Mouse (Mus musculus): ENCODE measurements around the gene Mdm4. TPM values are rescaled to one million over a fixed set of nuclear protein-coding genes. Genes with fewer than 3 reads are reported as not detected.
"Not testable (repeated sequence)": the region's sequence is repeated elsewhere in the genome, so short reads cannot be mapped to it uniquely, and the experiment has no call there.

Gene Mdm4
- polyA plus RNA-seq, 1 experiment, result 7.3 TPM

GRCm38 (mm10) chr1:133054326-133054725 lies 24.0 kb upstream of the Mdm4 start:
- Histone ChIP-seq H3K4me1 (peaks cover 81% of the 10 kb centered on the region), H3K4me3 (replicated peaks) (no peak overlapping the region), H3K36me3 (replicated peaks; ENCODE audit: low read length) (peaks cover 5% of the 10 kb centered on the region), H3K9me3 (no peaks in the 10 kb centered on the region), H3K27me3 (replicated peaks) (peaks cover 26% of the 10 kb centered on the region)
- TF ChIP-seq FLI1 (IDR thresholded peaks at IDR 0.05; ENCODE audit: low read length) (no peak), GATA1 (IDR thresholded peaks at IDR 0.05; ENCODE audit: borderline replicate concordance, low read length) (no peak)

- no peak for TF ChIP-seq FLI1 (IDR thresholded peaks at IDR 0.05; ENCODE audit: low read length)
- TF ChIP-seq GATA1 (IDR thresholded peaks at IDR 0.05; ENCODE audit: borderline replicate concordance, low read length), result no peak
- Histone ChIP-seq H3K27me3 (replicated peaks) (peaks cover 35% of the 10 kb centered on the region), H3K4me3 (replicated peaks) (no peak overlapping the region), H3K4me1 (peaks cover 81% of the 10 kb centered on the region), H3K36me3 (replicated peaks; ENCODE audit: low read length) (peaks cover 5% of the 10 kb centered on the region), H3K9me3 (no peaks in the 10 kb centered on the region)
Observed at GRCm38 (mm10) chr1:133053034-133053433, 22.7 kb upstream of the Mdm4 start.

- Histone ChIP-seq H3K27me3 (replicated peaks) (peaks cover 39% of the 10 kb centered on the region), H3K9me3 (no peaks in the 10 kb centered on the region), H3K4me3 (replicated peaks) (no peak overlapping the region), H3K36me3 (replicated peaks; ENCODE audit: low read length) (no peaks in the 10 kb centered on the region), H3K4me1 (peaks cover 81% of the 10 kb centered on the region)
- no peak for TF ChIP-seq GATA1 (IDR thresholded peaks at IDR 0.05; ENCODE audit: borderline replicate concordance, low read length)
- TF ChIP-seq FLI1 (IDR thresholded peaks at IDR 0.05; ENCODE audit: low read length), result no peak
Observed at GRCm38 (mm10) chr1:133051829-133052228, 21.5 kb upstream of the Mdm4 start.

GRCm38 (mm10) chr1:133050001-133050431 lies 19.7 kb upstream of the Mdm4 start:
- Histone ChIP-seq H3K36me3 (replicated peaks; ENCODE audit: low read length) (no peaks in the 10 kb centered on the region), H3K27me3 (replicated peaks) (peaks cover 46% of the 10 kb centered on the region), H3K9me3 (no peaks in the 10 kb centered on the region), H3K4me3 (replicated peaks) (no peak overlapping the region), H3K4me1 (peaks cover 83% of the 10 kb centered on the region)
- no peak for TF ChIP-seq FLI1 (IDR thresholded peaks at IDR 0.05; ENCODE audit: low read length)
- TF ChIP-seq GATA1 (IDR thresholded peaks at IDR 0.05; ENCODE audit: borderline replicate concordance, low read length), result no peak

GRCm38 (mm10) chr1:133048690-133049089 lies 18.3 kb upstream of the Mdm4 start:
- peaks cover 72% of the 10 kb centered on the region for H3K4me1 ChIP-seq
- TF ChIP-seq FLI1 (IDR thresholded peaks at IDR 0.05; ENCODE audit: low read length) (no peak), GATA1 (IDR thresholded peaks at IDR 0.05; ENCODE audit: borderline replicate concordance, low read length) (no peak)
- H3K36me3 ChIP-seq (replicated peaks; ENCODE audit: low read length), result no peaks in the 10 kb centered on the region
- no peaks in the 10 kb centered on the region for H3K9me3 ChIP-seq
- H3K27me3 ChIP-seq (replicated peaks), result peaks cover 54% of the 10 kb centered on the region
- H3K4me3 ChIP-seq (replicated peaks), result no peak overlapping the region

DNA sequence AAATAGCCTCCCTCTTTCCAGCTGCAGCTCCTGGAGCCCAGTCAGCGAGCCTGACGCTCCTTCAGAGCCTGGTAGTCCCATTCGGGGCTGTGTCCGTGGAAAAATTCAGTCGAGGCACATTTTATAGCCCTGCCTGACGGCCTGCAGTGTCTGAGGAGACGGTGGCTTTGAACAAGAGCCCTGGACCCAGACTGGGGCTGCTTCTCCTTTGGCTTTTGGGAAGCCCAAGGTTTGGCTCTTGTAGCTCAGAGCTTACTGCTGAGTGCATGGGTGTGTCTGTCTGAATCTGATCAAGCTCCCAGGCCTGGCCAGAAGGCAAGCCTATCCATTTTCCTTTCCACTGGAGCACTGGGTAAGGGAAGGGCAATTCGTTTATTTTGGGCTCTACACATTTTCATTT lies 17.2 kb upstream of the Mdm4 start:
- Histone ChIP-seq H3K4me1 (peaks cover 62% of the 10 kb centered on the region), H3K27me3 (replicated peaks) (peaks cover 56% of the 10 kb centered on the region), H3K9me3 (no peaks in the 10 kb centered on the region), H3K4me3 (replicated peaks) (no peak overlapping the region), H3K36me3 (replicated peaks; ENCODE audit: low read length) (no peaks in the 10 kb centered on the region)
- TF ChIP-seq FLI1 (IDR thresholded peaks at IDR 0.05; ENCODE audit: low read length) (no peak), GATA1 (IDR thresholded peaks at IDR 0.05; ENCODE audit: borderline replicate concordance, low read length) (no peak)

GRCm38 (mm10) chr1:133046441-133046931 lies 16.1 kb upstream of the Mdm4 start:
- TF ChIP-seq GATA1 (IDR thresholded peaks at IDR 0.05; ENCODE audit: borderline replicate concordance, low read length) (no peak), FLI1 (IDR thresholded peaks at IDR 0.05; ENCODE audit: low read length) (no peak)
- Histone ChIP-seq H3K27me3 (replicated peaks) (peaks cover 60% of the 10 kb centered on the region), H3K9me3 (no peaks in the 10 kb centered on the region), H3K4me3 (replicated peaks) (peak overlapping the region; percentile 95), H3K4me1 (peaks cover 55% of the 10 kb centered on the region), H3K36me3 (replicated peaks; ENCODE audit: low read length) (no peaks in the 10 kb centered on the region)

GRCm38 (mm10) chr1:133045861-133046440 lies 15.6 kb upstream of the Mdm4 start:
- TF ChIP-seq GATA1 (IDR thresholded peaks at IDR 0.05; ENCODE audit: borderline replicate concordance, low read length) (no peak), FLI1 (IDR thresholded peaks at IDR 0.05; ENCODE audit: low read length) (no peak)
- H3K36me3 ChIP-seq (replicated peaks; ENCODE audit: low read length), result no peaks in the 10 kb centered on the region
- H3K9me3 ChIP-seq, result no peaks in the 10 kb centered on the region
- peak overlapping the region; percentile 95 for H3K4me3 ChIP-seq (replicated peaks)
- peaks cover 62% of the 10 kb centered on the region for H3K27me3 ChIP-seq (replicated peaks)
- H3K4me1 ChIP-seq, result peaks cover 53% of the 10 kb centered on the region

GRCm38 (mm10) chr1:133045011-133045860 lies 14.9 kb upstream of the Mdm4 start, which contains the start of gene Pik3c2b:
Gene Pik3c2b, plus strand, starts transcription at chr1:133045667.
- no peaks in the 10 kb centered on the region for H3K36me3 ChIP-seq (replicated peaks; ENCODE audit: low read length)
- H3K4me3 ChIP-seq (replicated peaks), result peak within 1 kb of the TSS; percentile 95
- H3K27me3 ChIP-seq (replicated peaks), result peaks cover 62% of the 10 kb centered on the region
- no peak for TF ChIP-seq FLI1 (IDR thresholded peaks at IDR 0.05; ENCODE audit: low read length)
- no peak for TF ChIP-seq GATA1 (IDR thresholded peaks at IDR 0.05; ENCODE audit: borderline replicate concordance, low read length)
- H3K4me1 ChIP-seq, result peaks cover 46% of the 10 kb centered on the region
- H3K9me3 ChIP-seq, result no peaks in the 10 kb centered on the region

DNA sequence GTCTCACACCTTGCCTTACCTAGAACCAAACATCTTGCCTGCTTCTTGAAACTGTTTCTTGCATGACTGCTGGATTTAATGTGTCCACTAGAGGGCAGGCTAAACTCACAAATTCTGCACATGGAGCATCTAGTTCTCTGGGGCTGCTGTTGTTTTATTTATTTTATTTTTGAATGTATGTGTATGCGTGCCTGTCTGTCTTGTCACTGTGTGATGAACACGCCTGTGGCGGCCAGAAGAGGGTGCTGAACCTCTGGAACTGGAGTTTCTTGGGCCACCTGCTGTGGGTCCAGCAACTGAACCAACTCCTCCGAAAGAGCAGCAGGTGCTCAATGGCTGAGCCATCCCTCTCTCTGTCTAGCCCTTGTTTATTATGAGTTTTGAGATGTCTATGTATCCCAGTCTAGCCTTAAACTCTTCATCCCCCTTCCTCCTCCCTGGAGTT lies 9.2 kb upstream of the Mdm4 start:
- peaks cover 14% of the 10 kb centered on the region for H3K27me3 ChIP-seq (replicated peaks)
- no peaks in the 10 kb centered on the region for H3K9me3 ChIP-seq
- H3K36me3 ChIP-seq (replicated peaks; ENCODE audit: low read length), result no peaks in the 10 kb centered on the region
- peaks cover 26% of the 10 kb centered on the region for H3K4me1 ChIP-seq
- TF ChIP-seq FLI1 (IDR thresholded peaks at IDR 0.05; ENCODE audit: low read length) (no peak), GATA1 (IDR thresholded peaks at IDR 0.05; ENCODE audit: borderline replicate concordance, low read length) (no peak)
- no peak overlapping the region for H3K4me3 ChIP-seq (replicated peaks)

- H3K4me3 ChIP-seq (replicated peaks); H3K27me3 ChIP-seq (replicated peaks); H3K9me3 ChIP-seq; H3K36me3 ChIP-seq (replicated peaks; ENCODE audit: low read length): not testable (repeated sequence)
- peaks cover 56% of the 10 kb centered on the region for H3K4me1 ChIP-seq
Observed at GRCm38 (mm10) chr1:133034682-133035081, 4.3 kb upstream of the Mdm4 start.

Measured in megakaryocyte, embryonic 14.5 days (primary cell).